Mouse (Mus musculus) retina, postnatal 1 day (tissue): ENCODE results near the gene Zfp36.
A peak's percentile ranks its signal among the peaks of the same experiment; 100 is the strongest.

Experiments used
- DNase-seq: peaks from one replicate; pipeline ENCODE4 v3.0.0-alpha.2; 2012

The Zfp36 gene

GRCm38 (mm10) chr7:28383606-28384005, 3.6 kb upstream of the Zfp36 start:
- DNase-seq = no peak

GRCm38 (mm10) chr7:28382981-28383396, 2.9 kb upstream of the Zfp36 start:
- peak; percentile 37 for DNase-seq

GRCm38 (mm10) chr7:28382347-28382951, 2.4 kb upstream of the Zfp36 start:
- peak; percentile 62 for DNase-seq

GRCm38 (mm10) chr7:28381938-28382337, 1.9 kb upstream of the Zfp36 start:
- peak; percentile 77 for DNase-seq

DNA sequence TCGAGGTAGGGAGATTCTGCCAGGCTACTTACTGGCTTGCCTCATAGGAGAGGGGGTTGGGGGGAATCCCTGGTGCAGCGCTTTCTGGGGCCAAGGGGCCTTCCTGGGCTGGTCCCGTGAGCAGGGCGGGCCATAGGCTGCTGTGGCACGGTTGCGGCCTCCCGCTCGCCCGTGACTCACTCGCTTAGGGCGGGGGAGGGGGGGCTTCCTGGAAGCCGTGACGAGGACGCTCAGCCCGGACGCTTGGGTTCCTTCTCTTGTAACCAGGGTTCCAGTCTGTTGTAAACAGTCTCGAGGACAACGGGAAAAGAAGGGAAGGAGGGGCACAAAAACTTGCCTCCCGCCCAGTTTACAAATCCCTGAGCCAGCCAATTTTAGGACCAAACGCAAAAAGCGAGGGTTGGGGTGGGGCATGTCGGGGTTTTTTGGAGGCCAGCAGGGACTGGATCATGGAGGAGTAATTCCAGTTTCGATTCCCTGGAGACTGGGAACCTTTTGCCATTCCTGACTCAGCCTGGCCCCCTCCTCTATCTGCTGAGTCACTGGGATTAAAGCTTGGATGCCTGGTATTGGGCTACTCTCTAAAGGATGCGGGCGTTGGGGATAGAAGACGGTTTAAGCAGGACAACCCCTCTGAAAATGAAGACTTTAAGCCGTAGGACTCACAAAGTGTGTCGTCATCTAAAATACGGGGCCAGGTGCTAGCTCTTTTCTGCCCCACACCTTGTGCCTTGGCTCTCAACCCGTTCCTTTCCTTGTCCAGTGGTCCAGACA, 1.2 kb upstream of the Zfp36 start:
- DNase-seq = peak; percentile 60

- peak; percentile 92 for DNase-seq
Observed at GRCm38 (mm10) chr7:28378769-28379651, 1.0 kb downstream of the Zfp36 start.

DNA sequence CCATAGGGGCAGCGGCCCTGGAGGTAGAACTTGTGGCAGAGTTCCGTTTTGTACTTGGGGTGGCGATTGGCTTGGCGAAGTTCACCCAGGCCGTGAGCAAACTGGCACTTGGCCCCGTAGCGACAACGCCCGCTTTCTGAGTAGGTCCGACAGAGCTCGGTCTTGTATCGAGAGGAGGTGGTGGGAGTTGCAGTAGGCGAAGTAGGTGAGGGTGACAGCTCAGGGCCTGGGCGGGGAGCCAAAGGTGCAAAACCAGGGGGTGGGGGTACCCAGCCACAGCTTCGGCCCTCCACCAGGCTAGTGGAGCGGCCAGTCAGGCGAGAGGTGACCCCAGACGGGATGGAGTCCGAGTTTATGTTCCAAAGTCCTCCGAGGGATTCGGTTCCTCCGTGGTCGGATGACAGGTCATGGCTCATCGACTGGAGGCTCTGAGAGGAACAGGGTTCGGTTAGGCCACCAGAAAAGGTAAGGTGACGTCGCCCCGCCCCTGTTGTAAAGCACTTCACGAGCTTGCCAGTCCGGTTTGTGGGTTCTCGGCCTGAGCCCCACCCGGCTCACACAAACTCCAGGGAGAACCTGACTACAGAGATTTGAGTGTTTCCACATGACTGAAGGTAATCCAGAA, 1.9 kb downstream of the Zfp36 start:
- DNase-seq = no peak

GRCm38 (mm10) chr7:28377190-28378065, 2.6 kb downstream of the Zfp36 start:
- no peak for DNase-seq

- DNase-seq = peak; percentile 36
Observed at GRCm38 (mm10) chr7:28376011-28376771, 3.9 kb downstream of the Zfp36 start.

DNA sequence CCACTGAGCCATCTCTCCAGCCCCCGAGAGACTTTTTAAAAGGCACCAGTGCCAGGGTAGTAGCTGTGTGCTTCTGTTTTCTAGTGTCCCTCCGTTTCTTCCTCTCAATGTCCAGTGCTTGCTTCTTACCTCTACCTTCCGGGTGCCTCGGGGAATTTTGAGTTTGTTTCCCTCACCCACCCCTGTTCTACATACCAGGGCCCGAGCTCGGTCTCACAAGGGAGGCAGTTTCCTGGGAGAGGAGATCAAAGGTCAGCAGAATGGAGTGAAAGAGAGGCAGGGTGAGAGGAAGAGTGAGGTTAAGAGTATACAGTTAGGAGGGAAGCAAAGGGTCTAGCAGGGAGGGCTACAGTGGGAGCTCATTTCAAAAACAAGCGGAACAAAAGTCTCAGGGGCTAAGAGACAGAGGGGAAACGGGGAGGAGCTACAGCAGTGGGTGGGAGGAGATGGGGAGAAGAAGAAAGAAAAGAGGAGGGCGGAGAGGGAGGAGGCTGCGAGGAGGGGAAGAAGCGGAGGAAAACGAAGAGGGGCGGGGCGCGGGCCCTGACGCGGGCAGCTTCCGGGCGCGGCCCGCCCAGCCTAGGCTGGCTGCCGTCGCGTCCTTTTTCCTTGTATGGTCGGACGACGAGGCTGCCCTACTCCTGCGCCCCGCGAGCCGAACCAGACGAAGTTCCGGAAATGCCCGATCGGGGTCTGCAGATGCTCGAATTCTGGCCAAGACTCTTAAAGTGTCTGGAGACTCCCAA, 4.7 kb downstream of the Zfp36 start:
- DNase-seq = peak; percentile 93

- no peak for DNase-seq
Observed at GRCm38 (mm10) chr7:28374647-28375046, 5.4 kb downstream of the Zfp36 start.

DNA sequence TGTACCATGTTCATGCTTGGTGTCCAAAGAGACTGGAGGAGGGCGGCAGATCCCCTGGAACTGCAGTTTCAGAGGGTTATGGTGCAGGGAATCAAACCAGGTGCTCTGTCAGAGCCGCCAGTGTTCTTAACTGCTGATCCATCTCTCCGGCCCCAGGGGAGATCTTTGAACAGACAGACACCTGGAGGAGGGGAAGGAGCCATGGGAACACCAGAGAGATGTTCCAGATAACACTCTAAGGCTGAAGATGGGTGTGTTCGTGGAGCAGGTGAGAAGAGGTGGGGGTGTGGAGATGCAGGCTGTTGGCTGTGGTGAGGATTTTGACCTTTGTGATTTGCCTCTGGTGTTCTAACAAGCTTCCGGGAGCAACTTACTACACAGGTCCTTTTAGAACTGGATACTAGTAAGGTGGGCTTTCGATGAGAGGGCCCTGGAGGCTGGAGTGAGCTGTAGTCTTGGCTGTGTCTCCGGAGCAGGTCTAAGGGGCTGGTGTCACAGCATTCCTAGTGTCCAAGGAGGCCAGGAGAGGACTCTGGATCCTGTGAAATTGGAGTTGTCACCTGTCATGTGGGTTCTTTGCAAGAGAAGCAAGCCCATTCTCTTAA, 6.1 kb downstream of the Zfp36 start:
- no peak for DNase-seq

DNA sequence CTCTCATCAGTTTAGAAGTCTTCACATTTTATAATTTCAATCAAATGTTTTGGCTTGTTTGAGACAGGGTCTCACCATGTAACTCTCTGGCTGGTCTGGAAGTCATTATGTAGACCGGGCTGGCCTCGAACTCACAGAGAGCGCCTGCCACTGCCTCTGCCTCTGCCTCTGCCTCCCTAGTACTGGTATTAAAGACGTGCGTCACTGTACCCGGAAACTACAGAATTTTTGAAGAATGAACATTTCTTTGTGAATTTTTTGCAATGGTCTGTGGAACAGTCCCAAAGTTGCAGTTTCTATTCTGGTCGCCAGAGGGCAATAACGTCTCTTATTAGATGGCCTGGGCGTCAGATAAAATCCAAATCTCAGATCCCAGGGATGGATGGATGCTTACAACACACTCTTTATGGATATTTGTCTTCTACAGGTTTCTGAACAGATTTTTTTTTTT, 6.9 kb downstream of the Zfp36 start:
- DNase-seq = peak; percentile 92

DNA sequence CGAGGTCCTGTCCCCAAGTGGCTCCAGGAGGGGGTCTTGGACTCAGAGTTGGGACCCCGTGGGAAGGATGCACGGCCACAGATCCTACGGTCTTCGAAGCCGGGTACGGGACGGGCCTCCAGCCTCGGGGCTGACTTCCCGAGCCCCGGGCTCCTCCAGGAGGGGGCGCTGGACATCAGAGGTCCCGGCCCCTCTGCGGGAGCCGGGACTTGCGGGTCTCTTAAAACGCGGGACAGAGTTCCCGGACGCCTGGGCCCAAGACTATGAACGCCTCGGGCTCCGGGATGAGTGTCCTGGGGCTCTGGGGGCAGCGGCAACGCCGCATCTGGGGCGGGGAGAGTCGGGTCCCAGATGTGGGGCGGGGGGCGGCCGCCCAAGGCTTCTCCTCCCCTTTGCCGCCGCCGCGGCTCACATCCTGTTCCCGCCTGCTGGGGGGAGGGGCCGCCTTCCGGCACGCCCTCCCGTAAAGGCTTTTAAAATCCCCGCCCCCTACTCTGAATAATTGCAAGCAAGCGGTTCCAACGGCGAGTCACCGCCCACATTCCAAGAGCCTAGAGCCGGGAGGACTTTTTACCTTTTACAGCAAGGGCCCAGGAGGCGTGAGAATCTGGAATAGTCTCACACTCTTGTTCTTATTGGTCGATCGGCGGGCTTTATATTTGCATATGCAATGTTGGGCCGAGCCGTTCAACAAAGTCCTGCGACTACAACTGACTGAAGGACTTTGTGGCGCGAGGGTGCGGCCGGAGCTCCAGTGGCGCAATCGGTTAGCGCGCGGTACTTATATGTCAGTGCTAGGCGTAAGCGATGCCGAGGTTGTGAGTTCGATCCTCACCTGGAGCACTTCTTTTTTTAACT, 7.6 kb downstream of the Zfp36 start, which contains the start of gene Plekhg2:
Plekhg2 (minus strand) TSS at position 349 of the 858 bp plus-strand sequence.
- DNase-seq = peak; percentile 98

DNA sequence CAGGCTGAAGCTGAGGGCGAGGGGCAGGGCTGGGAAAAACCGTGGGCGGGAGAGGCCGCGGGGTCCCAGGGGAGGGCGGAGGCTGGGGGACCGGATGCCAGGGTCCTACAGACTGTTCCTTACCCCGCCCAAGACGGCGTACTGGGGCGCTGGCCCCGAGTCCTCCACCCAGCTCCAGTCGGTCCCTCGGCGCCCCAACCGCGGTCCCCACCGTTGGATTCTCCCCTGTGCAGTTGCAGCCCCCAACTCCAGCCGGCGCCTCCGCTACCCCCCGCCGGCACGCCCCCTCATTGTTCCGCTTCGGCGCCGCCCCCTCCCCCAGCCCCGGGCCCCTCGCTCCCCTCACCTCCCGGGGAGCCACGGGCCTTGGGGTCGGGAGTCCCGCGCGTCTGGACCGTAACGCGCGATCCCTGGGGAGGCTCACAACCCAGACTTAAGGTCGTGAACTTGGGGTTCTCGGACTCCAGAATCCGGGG, 8.5 kb downstream of the Zfp36 start:
- DNase-seq = peak; percentile 66

GRCm38 (mm10) chr7:28370977-28371513, 9.0 kb downstream of the Zfp36 start:
- no peak for DNase-seq

DNA sequence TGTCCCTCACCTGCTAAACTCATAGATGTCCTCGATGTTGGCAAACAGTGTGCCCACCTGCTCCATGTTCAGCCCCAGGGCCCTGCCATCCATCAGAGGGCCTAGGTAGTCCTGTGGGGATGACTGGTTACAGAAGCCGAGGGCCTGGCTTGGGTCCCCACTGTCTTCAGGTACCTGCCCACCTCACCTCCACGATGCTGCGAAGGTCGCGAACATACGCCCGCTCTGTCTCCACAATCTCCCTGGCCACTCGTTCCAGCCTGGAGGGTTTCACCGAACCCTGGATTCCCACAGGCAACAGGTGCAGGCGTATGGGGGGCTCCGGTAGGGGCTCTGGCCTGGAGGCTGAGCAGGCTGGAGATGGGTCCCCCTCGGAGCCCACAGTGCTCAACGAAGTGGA, 10.0 kb downstream of the Zfp36 start:
- DNase-seq = no peak

DNA sequence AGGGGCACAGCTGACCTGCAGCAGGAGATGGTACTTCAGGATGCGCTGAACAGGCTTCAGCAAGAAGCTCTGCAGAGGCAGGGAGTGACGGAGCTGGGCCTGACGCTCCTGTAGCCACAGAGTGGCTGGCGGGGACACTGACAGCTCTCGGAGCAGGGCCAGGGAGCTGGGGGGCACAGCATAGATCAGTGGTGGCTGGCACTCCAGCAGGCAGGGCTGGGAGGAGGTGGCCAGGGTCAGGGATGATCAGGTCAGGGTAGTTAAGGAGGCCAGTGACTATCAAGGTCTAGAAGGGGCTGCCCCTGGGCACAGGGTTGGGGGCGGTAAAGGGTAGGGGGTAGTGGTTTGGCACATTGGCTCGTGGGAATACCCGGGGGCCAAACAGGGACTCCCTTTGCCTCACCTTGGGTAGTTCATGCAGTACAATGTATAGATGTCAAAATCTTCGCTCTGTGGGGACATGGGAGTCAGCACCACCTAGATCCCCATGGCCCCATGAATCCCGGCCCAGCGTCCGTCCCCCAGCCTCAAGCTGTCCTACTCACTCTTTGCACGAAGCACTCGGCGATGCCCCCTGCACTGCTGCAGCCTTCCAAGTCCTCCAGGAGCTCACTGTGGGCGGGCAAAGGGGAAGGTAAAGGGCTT, 11.7 kb downstream of the Zfp36 start:
- DNase-seq = no peak
